Mouse (Mus musculus) mammary gland, adult 2 months (tissue): Measurements from ENCODE around the gene Gon4l. TPM values are rescaled to one million over a fixed set of nuclear protein-coding genes. Genes with fewer than 3 reads are reported as not detected.

Source experiments
- polyA plus RNA-seq: library from polyadenylated mRNA; depleted of rRNA; stranded (reverse); fragments of >200 nt; gene quantifications from 2 replicates; pipeline ENCODE4 v1.2.3, GENCODE M21; 2012; ENCODE audit warnings: low replicate concordance; rRNA removed

Gon4l gene
- polyA plus RNA-seq: 13.6 and 15.5 TPM in 2 replicates

GRCm38 (mm10) chr3:88834951-88835491 lies at the start of gene Gon4l:
Gene Gon4l (plus strand): TSS chr3:88835231.

GRCm38 (mm10) chr3:88913511-88914383 lies 78.7 kb downstream of the Gon4l start, which contains the start of gene Msto1:
Gene Msto1 (minus strand): TSS chr3:88913999.

GRCm38 (mm10) chr3:88950576-88951326 lies 115.7 kb downstream of the Gon4l start, which contains the start of the genes Ash1l and Dap3:
Gene Ash1l (plus strand): TSS chr3:88950622.
Gene Dap3 (minus strand): TSS chr3:88951181.

Other genes with a start within 250 kb of the Gon4l start
- 79.4 and 105 TPM in 2 replicates for gene Arhgef2, start 229.3 kb upstream of the Gon4l start, polyA plus RNA-seq
- not detected in 2 replicates for gene Rxfp4, start 182.1 kb upstream of the Gon4l start, polyA plus RNA-seq
- 62.8 and 78.3 TPM in 2 replicates for gene Khdc4, start 149.4 kb upstream of the Gon4l start, polyA plus RNA-seq
- 38.7 and 55.6 TPM in 2 replicates for gene Rit1, start 118.4 kb upstream of the Gon4l start, polyA plus RNA-seq
- gene Syt11, start 60.1 kb upstream of the Gon4l start, polyA plus RNA-seq: 5.2 and 8.2 TPM in 2 replicates
- gene Msto1, start 78.8 kb downstream of the Gon4l start, polyA plus RNA-seq: 27.4 and 32.6 TPM in 2 replicates
- gene Ash1l, start 115.4 kb downstream of the Gon4l start, polyA plus RNA-seq: 6.8 and 11.5 TPM in 2 replicates
- gene Dap3, start 116.0 kb downstream of the Gon4l start, polyA plus RNA-seq: 34.1 and 46.4 TPM in 2 replicates